Mouse (Mus musculus) liver, postnatal 0 days (tissue): ENCODE results near the gene Ubash3a. TPM values are rescaled to one million over a fixed set of nuclear protein-coding genes. Genes with fewer than 3 reads are reported as not detected.

Source experiments
- ATAC-seq: fragments of 200-750 bp; cut with Nextera tagmentation; 2 replicates; pipeline ENCODE4 v1.8.0; 2017; ENCODE audit warnings: mild to moderate bottlenecking, moderate library complexity
- DNase-seq: peaks from one replicate; pipeline ENCODE4 v3.0.0-alpha.2; 2016
- H3K27ac ChIP-seq: fragments of 300-500 bp; sonication (generic); 2 replicates; pipeline ENCODE4 v1.5.1; 2014; ENCODE audit warnings: antibody characterized with exemption, moderate library complexity, mild to moderate bottlenecking, low read depth
- H3K27me3 ChIP-seq: fragments of 300-500 bp; sonication (generic); 2 replicates; pipeline ENCODE4 v1.6.1; 2014; ENCODE audit warnings: low read length, control low read depth, mixed read lengths; ENCODE audit not compliant: insufficient read depth
- H3K36me3 ChIP-seq: fragments of 300-500 bp; sonication (generic); replicated peaks from 2 replicates; pipeline ENCODE4 v1.6.1; 2014; ENCODE audit warnings: mild to moderate bottlenecking, control low read depth, low read length, moderate library complexity, mixed read lengths; ENCODE audit not compliant: insufficient read depth
- H3K4me1 ChIP-seq: fragments of 300-500 bp; sonication (generic); 2 replicates; pipeline ENCODE4 v1.6.1; 2014; ENCODE audit warnings: antibody characterized with exemption, mild to moderate bottlenecking, control low read depth; ENCODE audit not compliant: insufficient read depth
- H3K4me2 ChIP-seq: fragments of 300-500 bp; sonication (generic); 2 replicates; pipeline ENCODE4 v1.6.1; 2014; ENCODE audit warnings: low read depth, mild to moderate bottlenecking, low read length, moderate library complexity, mixed read lengths
- H3K4me3 ChIP-seq: fragments of 300-500 bp; sonication (generic); 2 replicates; pipeline ENCODE4 v1.5.1; 2014; ENCODE audit warnings: low read depth, low read length
- H3K9ac ChIP-seq: fragments of 300-500 bp; sonication (generic); replicated peaks from 2 replicates; pipeline ENCODE4 v1.6.1; 2014; ENCODE audit warnings: mild to moderate bottlenecking, moderate library complexity
- H3K9me3 ChIP-seq: fragments of 300-500 bp; sonication (generic); 2 replicates; pipeline ENCODE4 v1.6.1; 2016; ENCODE audit warnings: mild to moderate bottlenecking, control low read depth, low read length, mixed read lengths
- CTCF ChIP-seq: sonication (generic); IDR thresholded peaks from 2 replicates; pipeline ENCODE4 v1.5.1; 2016; ENCODE audit warnings: antibody characterized with exemption, low read depth
- EP300 ChIP-seq: IDR thresholded peaks from 2 replicates; pipeline ENCODE4 v1.6.1; 2016; ENCODE audit warnings: antibody characterized with exemption, low read depth, mild to moderate bottlenecking
- WGBS: fragments of 180-500 bp; shearing (Covaris S2); extraction: QIAGEN DNeasy Blood & Tissue Kit; methylation state at CpG from one replicate; pipeline ENCODE4 v1.1.7; 2014; ENCODE audit not compliant: insufficient replicate concordance; 5-methylcytosine and 5-hydroxymethylcytosine counted together
- polyA plus RNA-seq: library from polyadenylated mRNA; unstranded; fragments of >200 nt; fragmentation: Nextera tagmentation; extraction: Ambion mirVana; gene quantifications from 2 replicates; pipeline ENCODE4 v1.2.1, GENCODE M21; 2015

Ubash3a gene
- polyA plus RNA-seq, 1 experiment from 2014 or later = 4.6 TPM

DNA sequence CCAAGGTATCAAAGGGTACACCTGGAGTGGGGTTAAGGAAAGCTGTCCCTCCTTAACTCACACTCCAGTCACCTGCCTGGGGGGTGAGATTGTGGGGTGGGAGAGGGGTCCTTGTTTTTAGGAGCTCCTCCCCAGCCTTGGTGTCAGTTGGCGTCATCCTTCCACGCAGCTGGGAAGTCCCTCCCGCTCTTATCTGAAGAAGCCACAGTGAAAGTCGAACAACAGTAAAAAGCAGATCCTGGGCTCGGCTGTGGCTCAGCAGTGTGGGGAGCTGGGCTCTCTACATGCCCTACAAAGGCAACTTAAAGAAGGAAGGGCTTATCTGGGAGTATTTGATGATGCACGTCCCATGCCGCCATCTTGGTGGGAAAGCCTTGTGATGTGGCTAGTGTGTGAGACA lies 2.6 kb downstream of the Ubash3a start:
- WGBS = 59% methylated on average over 7 of the region's 7 CpGs
- DNase-seq (no peak), ATAC-seq (peak; percentile 72)
- H3K36me3 ChIP-seq = no peaks in the 10 kb centered on the region
- H3K4me2 ChIP-seq = no peak overlapping the region
- no peaks in the 10 kb centered on the region for H3K27me3 ChIP-seq
- 0 out of 2 replicates have a peak overlapping the region, but pooled peaks have one; percentile 18 for H3K27ac ChIP-seq
- TF ChIP-seq EP300 (peak; percentile 38; the same call in 1 of the 2 replicates), CTCF (no peak)
- no peak overlapping the region for H3K9ac ChIP-seq
- no peaks in the 10 kb centered on the region for H3K9me3 ChIP-seq
- peaks cover 18% of the 10 kb centered on the region for H3K4me1 ChIP-seq
- no peak overlapping the region for H3K4me3 ChIP-seq

DNA sequence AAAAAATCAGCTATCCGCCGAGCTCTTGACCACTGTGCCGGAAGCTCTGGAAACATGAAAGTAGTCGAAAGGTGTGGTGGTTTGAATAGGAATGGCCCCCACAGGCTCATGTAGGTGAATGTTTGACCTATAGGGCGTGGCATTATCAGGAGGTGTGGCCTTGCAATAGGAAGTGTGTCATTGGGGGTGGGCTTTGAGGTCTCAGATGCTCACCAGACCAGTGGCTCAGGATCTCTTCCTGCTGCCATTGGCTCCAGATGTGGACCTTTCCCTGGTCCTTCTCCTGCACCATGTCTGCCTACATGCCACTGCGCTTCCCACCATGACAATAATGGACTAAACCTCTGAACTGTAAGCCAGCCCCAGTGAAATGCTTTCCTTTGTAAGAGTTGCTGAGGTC lies 4.2 kb downstream of the Ubash3a start:
- no peaks in the 10 kb centered on the region for H3K9me3 ChIP-seq
- no peak overlapping the region for H3K4me3 ChIP-seq
- no peak for ATAC-seq
- 92% methylated on average over 6 of the region's 6 CpGs for WGBS
- no peaks in the 10 kb centered on the region for H3K36me3 ChIP-seq
- DNase-seq = no peak
- H3K4me1 ChIP-seq = peaks cover 18% of the 10 kb centered on the region
- H3K27ac ChIP-seq = no peak overlapping the region
- H3K9ac ChIP-seq = no peak overlapping the region
- H3K27me3 ChIP-seq = no peaks in the 10 kb centered on the region
- H3K4me2 ChIP-seq = no peak overlapping the region
- no peak for TF ChIP-seq EP300
- no peak for TF ChIP-seq CTCF

- Histone ChIP-seq H3K4me2 (no peak overlapping the region), H3K9ac (no peak overlapping the region), H3K27me3 (no peaks in the 10 kb centered on the region), H3K4me3 (no peak overlapping the region), H3K4me1 (peaks cover 3% of the 10 kb centered on the region; the same call in 1 of the 2 replicates), H3K36me3 (no peaks in the 10 kb centered on the region), H3K9me3 (no peaks in the 10 kb centered on the region), H3K27ac (peak overlapping the region; percentile 44; the same call in 1 of the 2 replicates)
- WGBS = 51% methylated on average over 5 of the region's 5 CpGs
- no peak for ATAC-seq
- TF ChIP-seq CTCF = no peak
- no peak for TF ChIP-seq EP300
- DNase-seq = no peak
Observed at GRCm38 (mm10) chr17:31216068-31216955, 8.6 kb downstream of the Ubash3a start.

DNA sequence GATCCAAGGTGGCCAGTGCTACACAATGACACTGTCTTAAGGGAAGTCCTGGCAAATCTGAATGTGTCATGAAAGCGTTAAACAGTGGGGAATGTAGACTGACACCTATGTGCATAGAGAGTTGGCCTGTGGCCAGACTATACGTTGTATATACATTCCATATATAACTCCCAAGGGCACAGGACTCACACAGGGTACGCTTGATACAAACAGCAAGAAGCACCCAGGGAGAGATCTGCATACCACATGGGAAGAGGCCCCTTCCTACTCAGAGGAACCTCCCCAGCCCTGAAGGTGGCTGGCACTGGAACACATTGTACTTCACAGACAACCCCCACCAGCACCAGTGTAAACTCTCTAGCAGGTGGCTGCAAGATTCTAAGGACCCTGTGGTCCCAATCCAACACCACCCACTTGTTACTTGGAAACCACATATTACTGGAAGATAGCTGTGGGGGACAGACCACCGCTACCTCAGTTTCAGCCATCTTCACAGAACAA lies 15.2 kb downstream of the Ubash3a start:
- H3K36me3 ChIP-seq = no peaks in the 10 kb centered on the region; the same call in 1 of the 2 replicates
- H3K27ac ChIP-seq = peak overlapping the region; percentile 34; the same call in 1 of the 2 replicates
- no peaks in the 10 kb centered on the region for H3K27me3 ChIP-seq
- ATAC-seq = peak; percentile 33; the same call in 1 of the 2 replicates
- H3K9me3 ChIP-seq = no peaks in the 10 kb centered on the region
- H3K9ac ChIP-seq = no peak overlapping the region
- 54% methylated on average over 4 of the region's 4 CpGs for WGBS
- no peak for DNase-seq
- H3K4me1 ChIP-seq = peaks cover 18% of the 10 kb centered on the region
- H3K4me2 ChIP-seq = no peak overlapping the region
- no peak overlapping the region for H3K4me3 ChIP-seq
- TF ChIP-seq EP300 (no peak), CTCF (no peak)

DNA sequence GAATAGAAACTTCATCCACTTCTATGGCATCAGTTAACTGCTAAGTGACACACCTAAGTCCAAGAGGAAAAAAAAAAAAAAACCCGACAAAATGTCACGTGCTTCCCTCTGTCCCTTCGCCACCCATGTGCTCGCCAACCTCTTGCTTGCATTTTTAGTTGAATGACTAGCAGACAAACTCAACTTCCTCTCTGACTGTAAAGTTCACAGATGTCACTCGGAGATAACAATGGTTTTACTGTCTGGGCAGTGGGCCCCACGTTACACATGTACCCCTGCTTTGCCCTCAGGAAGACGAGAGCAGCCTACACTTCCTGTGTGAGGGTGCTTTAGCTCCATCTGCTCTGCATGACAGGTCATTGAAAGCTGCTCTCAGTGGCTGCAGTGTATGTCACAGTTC lies 16.2 kb downstream of the Ubash3a start:
- Histone ChIP-seq H3K4me2 (no peak overlapping the region), H3K4me1 (peaks cover 18% of the 10 kb centered on the region), H3K36me3 (no peaks in the 10 kb centered on the region; the same call in 1 of the 2 replicates), H3K9me3 (no peaks in the 10 kb centered on the region), H3K4me3 (no peak overlapping the region), H3K27ac (peak overlapping the region; percentile 39), H3K9ac (no peak overlapping the region), H3K27me3 (no peaks in the 10 kb centered on the region)
- no peak for DNase-seq
- WGBS = 21% methylated on average over 7 of the region's 7 CpGs
- ATAC-seq = peak; percentile 70
- TF ChIP-seq CTCF = no peak
- TF ChIP-seq EP300 = no peak

DNA sequence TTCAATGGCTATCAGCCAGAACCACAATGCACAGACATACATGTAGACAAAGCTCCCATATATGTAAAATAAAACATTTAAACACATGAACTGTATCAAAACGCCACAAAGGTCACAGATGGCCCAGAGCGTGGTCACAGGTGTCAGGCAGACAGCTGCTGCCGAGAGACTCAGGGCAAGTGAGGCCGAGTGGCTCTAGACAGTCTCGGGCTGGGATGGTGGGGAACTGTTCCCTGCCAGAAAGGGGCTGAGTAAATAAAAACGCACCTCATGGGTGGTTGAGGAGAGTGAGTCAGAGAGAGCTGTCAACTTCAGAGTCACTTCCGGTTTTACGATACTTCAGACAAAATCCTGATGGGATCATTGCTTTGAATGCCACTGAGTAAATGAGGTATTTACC lies 16.9 kb downstream of the Ubash3a start:
- WGBS = 58% methylated on average over 8 of the region's 8 CpGs
- peak overlapping the region; percentile 39; the same call in 1 of the 2 replicates for H3K27ac ChIP-seq
- no peak overlapping the region for H3K9ac ChIP-seq
- peaks cover 18% of the 10 kb centered on the region for H3K4me1 ChIP-seq
- TF ChIP-seq EP300 (no peak), CTCF (no peak)
- H3K36me3 ChIP-seq = no peaks in the 10 kb centered on the region; the same call in 1 of the 2 replicates
- ATAC-seq = no peak
- no peak overlapping the region for H3K4me2 ChIP-seq
- DNase-seq = no peak
- H3K4me3 ChIP-seq = no peak overlapping the region
- no peaks in the 10 kb centered on the region for H3K9me3 ChIP-seq
- H3K27me3 ChIP-seq = no peaks in the 10 kb centered on the region
